Mouse (Mus musculus) spleen, adult 2 months (tissue): ENCODE data around the gene Lmod3.

ENCODE experiments used
- CTCF ChIP-seq: fragments of 200-500 bp; IDR thresholded peaks from 2 replicates; pipeline ENCODE4 v1.5.1; 2011; ENCODE audit warnings: mild to moderate bottlenecking, inconsistent platforms; ENCODE audit not compliant: insufficient read depth, insufficient read length, insufficient replicate concordance; ENCODE audit errors: extremely low read depth
- POLR2A ChIP-seq: fragments of 200-500 bp; IDR thresholded peaks from 2 replicates; pipeline ENCODE4 v1.6.1; 2011; ENCODE audit warnings: low read depth, low read length, inconsistent platforms

GRCm38 (mm10) chr6:97288047-97288855 lies 35.7 kb upstream of the Lmod3 start:
- TF ChIP-seq CTCF (no peak), POLR2A (no peak)
